Mouse (Mus musculus): ENCODE data around the gene Lax1.
A peak's percentile ranks its signal among the peaks of the same experiment; 100 is the strongest.
"Not testable (repeated sequence)": the region's sequence is repeated elsewhere in the genome, so short reads cannot be mapped to it uniquely, and the experiment has no call there.

Lax1 gene

GRCm38 (mm10) chr1:133689897-133690296 lies at the start of gene Lax1:
TSS of gene Lax1 (minus strand) at chr1:133690108.
- DNase-seq (ENCODE audit: low read depth, low spot score) = no peak

DNA sequence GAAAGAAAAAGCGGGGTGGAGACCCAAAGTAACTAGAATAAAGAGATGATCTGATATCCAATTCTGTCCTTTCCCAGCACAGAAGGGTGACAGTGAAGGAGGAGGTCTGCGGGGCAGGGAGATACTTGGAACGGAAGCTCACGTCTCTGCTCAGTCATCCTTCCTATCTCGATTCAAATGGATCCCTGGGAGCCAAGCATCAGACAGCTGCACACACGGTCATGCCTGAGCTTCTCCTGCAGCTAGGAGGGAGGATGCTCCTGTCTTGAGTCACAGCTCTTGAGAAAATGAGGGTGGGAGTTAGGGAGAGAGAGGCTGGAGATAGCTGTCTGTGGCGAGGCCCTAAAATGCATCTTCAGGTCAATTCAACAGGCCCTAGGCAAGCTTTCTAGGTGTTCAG lies 46.8 kb upstream of the Lax1 start:
- DNase-seq (ENCODE audit: low read depth, low spot score) = no peak

DNA sequence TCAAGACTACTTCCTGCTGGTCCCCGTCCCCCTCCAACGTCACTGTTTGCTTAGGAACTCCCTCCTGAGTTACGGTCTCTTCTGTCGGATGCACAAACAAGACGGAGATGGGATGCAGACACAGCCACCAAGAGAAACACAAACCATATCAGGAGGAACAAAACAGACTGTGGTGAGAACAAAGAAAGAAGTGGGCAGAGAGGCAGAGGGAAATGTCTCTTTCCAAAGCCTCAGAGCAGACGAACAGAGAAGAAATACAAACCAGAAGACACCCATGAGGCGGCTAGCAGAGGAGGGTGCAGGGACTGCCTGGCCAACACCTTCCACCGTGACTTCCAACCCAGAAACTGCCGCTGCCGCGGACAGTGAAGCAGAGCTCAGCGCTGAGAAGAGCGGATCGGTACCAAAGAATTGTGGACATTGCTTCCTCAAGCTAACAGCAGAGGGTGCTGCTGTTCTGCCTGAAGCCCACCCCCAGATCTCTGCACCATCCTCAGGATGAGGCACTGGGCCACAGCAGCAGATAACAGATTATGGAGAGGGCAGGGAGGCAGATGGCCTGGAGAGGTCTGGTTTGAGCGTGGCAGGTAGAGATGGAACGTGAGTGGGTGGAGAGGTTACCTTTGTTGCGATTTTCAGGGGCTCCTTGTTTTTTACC lies 46.2 kb upstream of the Lax1 start:
- DNase-seq (ENCODE audit: low read depth, low spot score) = peak; percentile 58

DNA sequence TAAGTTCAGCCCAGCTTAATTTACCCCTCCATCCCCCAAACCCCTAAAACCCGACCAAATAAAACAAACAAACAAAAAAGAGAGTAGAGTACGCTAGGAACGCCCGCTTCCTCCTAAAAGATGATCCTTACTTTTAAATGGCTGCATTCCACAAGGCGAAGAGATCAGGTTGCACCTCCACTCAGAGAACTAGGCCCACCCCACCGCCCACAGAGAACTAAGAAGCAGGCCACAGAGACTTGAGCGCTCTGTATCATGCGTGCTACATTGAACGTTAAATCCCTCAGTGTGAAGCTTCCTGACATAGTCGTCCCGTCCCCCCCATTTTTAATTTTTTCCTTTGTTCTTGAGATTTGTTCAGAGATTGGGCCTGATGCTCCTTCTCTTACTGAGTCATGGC lies 42.9 kb upstream of the Lax1 start:
- no peak for DNase-seq (ENCODE audit: low read depth, low spot score)

- no peak for DNase-seq (ENCODE audit: low read depth, low spot score)
These were observed 38.4 kb upstream of the Lax1 start for GRCm38 (mm10) chr1:133728339-133728738.

DNA sequence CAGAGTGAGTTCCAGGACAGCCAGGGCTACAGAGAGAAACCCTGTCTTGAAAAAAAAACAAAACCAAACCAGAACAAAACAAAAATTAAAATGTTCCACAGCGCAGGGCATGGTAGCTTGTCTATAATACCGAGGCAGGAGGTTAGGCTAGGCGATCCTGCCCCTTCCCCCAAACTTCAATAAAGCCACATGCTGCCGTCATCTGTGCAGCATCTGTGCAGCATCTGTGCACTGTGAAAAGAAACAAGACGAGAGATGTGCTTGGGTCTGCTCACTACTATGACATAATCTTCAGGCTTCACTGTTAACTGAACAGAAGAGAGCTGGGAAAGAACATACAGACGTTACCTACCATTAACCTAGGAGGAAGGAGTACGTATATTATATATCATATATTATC lies 30.4 kb upstream of the Lax1 start:
- no peak for DNase-seq (ENCODE audit: low read depth, low spot score)

GRCm38 (mm10) chr1:133718786-133719185 lies 28.9 kb upstream of the Lax1 start:
- DNase-seq (ENCODE audit: low read depth, low spot score) = no peak

DNA sequence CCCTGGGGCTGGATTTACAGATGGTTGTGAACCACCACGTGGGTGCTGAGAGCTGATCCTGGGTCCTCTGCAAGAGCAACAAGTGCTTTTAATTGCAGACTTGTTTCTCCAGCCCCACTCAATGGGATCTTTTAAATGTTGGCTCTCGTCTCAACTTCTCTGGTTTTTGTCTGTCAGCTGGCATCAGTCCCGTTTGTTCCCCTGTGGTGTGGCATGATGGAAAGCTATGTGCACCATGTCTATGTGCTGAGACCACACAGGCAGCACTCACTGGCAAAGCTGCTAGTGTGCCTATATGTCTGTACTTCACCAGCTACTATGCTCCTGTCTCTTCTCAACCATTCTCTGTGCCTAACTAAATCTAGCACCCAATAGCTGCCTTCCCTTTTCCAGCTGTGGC lies 28.4 kb upstream of the Lax1 start:
- no peak for DNase-seq (ENCODE audit: low read depth, low spot score)

- peak; percentile 14 for DNase-seq (ENCODE audit: low read depth, low spot score)
These were observed 26.6 kb upstream of the Lax1 start for GRCm38 (mm10) chr1:133716464-133716863.

GRCm38 (mm10) chr1:133715191-133715590 lies 25.3 kb upstream of the Lax1 start:
- DNase-seq (ENCODE audit: low read depth, low spot score) = peak; percentile 58

GRCm38 (mm10) chr1:133713009-133713370 lies 23.1 kb upstream of the Lax1 start:
- DNase-seq (ENCODE audit: low read depth, low spot score) = no peak

DNA sequence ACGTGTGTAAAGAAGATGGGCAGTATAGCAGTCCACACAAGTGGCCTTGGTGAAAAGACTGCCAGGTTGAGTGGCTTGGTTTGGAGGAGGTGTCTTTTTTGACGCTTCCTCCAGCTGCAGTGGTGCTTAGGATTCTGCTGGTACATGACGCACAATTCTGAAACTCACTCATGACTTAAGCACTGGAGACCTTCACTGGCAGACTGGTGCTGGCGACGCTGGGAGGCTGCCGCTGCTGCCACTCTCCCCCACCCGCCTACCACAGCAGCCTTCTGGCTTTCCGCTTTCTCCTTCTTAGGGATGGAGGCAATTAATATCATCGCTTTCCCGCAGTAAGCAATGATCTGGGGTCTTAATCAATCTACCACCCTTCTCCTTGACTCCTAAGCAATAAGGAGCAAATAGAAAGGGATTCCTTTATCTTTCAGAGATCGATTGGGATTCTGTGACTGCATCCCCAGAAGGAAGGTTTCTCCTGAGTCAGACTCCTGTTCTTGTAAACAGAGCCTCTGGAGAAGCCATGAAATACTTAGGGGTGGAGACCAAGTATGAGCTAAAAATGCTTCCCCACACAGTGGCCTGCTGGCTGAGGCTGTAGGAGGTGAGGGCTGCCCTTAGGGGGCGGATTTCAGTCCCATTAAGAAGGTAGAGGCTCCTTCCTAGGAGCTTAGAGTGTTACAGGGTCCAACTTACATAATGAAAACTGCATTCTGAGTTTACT lies 22.5 kb upstream of the Lax1 start:
- DNase-seq (ENCODE audit: low read depth, low spot score) = no peak

- DNase-seq (ENCODE audit: low read depth, low spot score) = no peak
These were observed 21.5 kb upstream of the Lax1 start for GRCm38 (mm10) chr1:133711376-133711775.

- DNase-seq (ENCODE audit: low read depth, low spot score) = no peak
These were observed 21.0 kb upstream of the Lax1 start for GRCm38 (mm10) chr1:133710895-133711294.

- no peak for DNase-seq (ENCODE audit: low read depth, low spot score)
These were observed 19.4 kb upstream of the Lax1 start for GRCm38 (mm10) chr1:133709292-133709691.

DNA sequence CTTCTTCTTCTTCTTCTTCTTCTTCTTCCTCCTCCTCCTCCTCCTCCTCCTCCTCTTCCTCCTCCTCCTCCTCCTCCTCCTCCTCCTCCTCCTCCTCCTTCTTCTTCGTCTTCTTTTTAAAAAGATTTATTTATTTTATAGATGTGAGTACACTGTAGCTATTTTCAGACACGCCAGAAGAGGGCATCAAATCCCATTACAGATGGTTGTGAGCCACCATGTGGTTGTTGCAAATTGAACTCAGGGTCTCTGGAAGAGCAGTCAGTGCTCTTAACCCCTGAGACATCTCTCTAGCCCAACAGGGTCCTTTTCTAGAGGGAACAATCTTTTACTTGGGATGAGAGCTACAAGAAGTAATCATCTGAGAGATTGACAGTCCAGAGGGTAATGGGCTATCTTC lies 11.9 kb upstream of the Lax1 start:
- not testable (repeated sequence) for DNase-seq (ENCODE audit: low read depth, low spot score)

DNA sequence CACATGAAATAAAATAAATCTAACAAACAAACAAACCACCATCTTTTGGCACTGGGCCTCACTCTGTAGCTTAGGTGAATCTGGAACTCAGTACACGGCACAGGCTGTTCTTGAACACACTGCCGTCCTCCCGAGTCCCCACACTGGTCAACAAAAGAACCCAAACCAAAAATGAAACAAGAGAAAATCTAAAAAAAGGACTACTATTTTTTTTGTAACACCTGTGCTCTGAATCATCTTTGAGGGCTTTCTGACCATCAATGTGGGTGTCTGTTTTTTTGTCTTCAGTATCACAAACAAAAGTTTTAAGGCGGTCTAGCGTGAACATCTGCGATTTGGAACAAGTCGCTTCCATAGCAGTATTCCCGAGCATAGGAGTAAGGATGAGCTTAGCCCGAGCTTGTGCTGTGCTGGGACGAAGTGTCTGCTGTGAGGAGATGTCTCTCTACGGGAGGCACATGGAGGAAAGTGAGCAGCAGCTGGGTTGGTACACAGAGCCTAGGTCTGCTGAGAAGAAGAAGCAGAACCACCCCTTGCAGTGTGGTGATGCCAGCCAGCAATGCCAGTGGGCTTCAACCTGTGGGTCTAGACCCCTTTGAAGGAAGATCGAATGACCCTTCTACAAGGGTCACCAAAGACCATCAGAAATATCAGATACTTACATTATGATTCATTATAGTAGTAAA lies 8.2 kb upstream of the Lax1 start:
- no peak for DNase-seq (ENCODE audit: low read depth, low spot score)

GRCm38 (mm10) chr1:133695901-133696300 lies 6.0 kb upstream of the Lax1 start:
- DNase-seq (ENCODE audit: low read depth, low spot score) = no peak

DNA sequence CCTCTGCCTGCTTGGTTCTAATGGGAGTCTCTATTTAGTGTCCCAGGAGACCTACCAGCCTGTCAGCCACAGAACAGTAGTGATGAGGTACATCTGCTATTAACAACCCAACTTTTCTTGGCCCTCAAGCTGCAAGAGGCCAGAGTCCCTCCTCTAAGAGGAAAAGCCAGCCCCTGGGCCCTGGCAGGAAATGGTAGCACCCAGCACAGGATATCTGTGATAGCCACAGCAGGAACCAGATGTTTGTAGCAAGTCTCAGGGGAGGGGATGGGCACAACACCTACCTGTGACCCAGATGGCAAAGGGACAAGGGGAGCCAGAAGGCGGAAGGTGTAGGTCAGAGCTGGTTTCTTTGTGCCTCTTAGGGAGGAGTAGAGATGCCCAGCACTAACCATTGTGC lies 5.0 kb upstream of the Lax1 start:
- no peak for DNase-seq (ENCODE audit: low read depth, low spot score)

DNA sequence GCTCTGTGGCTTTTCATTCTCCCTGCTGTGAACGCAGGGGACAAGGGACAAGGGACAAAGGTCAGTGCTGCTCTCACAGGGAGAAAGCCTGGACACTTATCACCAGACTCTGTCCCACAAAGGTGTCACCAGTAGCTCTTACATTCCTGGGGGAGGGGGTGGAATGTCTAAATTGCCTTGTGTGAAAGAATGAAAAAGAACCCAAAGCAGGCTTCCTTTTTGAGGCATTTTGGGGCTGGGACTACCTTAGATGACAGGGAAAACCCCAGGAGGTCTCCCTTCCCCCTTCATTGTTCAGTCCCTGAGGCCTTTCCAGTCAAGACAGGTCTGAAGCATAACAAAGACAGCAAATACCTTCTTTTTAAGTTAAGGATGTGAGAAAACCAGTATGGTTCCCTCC lies 4.4 kb upstream of the Lax1 start:
- DNase-seq (ENCODE audit: low read depth, low spot score) = no peak

DNA sequence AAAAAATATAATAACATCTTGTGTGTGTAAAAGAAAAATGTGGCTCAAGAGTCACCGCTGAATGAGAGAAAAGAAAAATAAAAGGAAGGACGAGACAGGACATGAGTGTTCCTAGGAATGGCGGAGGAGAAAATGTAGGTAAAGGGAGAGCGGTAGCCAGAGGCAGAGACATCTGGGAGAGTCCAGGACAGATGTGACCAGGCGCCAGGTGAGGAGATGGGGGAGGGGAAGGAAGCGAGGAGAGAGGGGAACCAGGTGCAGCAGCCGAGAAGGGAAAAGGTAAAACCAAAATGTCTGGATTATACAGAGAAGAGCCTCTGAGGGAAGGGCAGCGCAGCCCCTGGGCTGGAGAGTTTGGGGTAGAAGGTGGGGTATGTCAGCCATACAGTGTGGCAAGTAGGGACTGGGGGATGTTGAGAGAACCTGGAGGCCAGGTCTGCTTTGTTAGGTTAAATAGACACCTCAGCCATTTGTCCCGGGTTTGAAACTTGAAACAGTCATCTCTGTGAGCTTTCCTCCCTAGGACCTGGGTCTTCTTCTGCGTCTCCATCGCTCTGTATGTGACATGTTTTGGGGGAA lies 3.7 kb upstream of the Lax1 start:
- DNase-seq (ENCODE audit: low read depth, low spot score) = no peak

GRCm38 (mm10) chr1:133692195-133692594 lies 2.3 kb upstream of the Lax1 start:
- DNase-seq (ENCODE audit: low read depth, low spot score) = no peak

- DNase-seq (ENCODE audit: low read depth, low spot score) = no peak
These were observed 1.1 kb upstream of the Lax1 start for GRCm38 (mm10) chr1:133691046-133691445.
